Mouse (Mus musculus): ENCODE measurements around the gene Gcc2. TPM values are rescaled to one million over a fixed set of nuclear protein-coding genes. Genes with fewer than 3 reads are reported as not detected.

Gene Gcc2
- total and polyA plus RNA-seq, 3 experiments: 15.4 to 19.6 (median 19.5) TPM

DNA sequence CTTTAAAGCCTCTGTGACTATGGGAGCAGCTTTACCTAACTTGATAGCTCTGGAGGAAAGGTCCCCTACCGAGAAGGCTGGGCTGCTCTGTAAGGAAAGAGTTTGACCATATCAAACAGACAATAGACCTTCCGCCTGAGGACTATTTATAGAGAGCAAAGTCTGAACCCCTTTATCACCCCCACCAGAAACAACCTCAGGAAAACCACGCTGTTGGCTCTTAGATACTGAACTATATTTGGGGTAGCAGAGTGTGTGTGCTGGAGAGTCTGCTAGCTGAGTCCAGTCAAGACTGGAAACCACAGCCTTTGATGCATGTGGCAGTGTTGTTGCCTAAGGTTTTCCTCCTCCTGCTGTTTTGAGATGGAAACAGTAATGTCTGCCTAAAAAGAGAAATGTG, 99.3 kb downstream of the Gcc2 start (continued):
- TF ChIP-seq UBTF (IDR thresholded peaks at IDR 0.05; ENCODE audit: low read depth, low read length) (no peak), MAX (IDR thresholded peaks at IDR 0.05; ENCODE audit: low read length) (peak; percentile 46; the same call in 1 of the 2 replicates), USF2 (conservative IDR thresholded peaks at IDR 0.05; ENCODE audit: low read depth, low read length) (no peak), TCF12 (IDR thresholded peaks at IDR 0.05; ENCODE audit: low read depth, low read length) (peak; percentile 12; the same call in 1 of the 2 replicates), ETS1 (conservative IDR thresholded peaks at IDR 0.05; ENCODE audit: low read depth, low read length) (peak; percentile 57), PAX5 (IDR thresholded peaks at IDR 0.05; ENCODE audit: low read length) (no peak), SIN3A (IDR thresholded peaks at IDR 0.05; ENCODE audit: low read length) (no peak; the same call in 1 of the 2 replicates)

Other genes starting within 250 kb of the Gcc2 start
- not detected in 2 replicates for gene AW822073, start 30.6 kb upstream of the Gcc2 start, total RNA-seq (2012; rRNA removed)
- gene AW822073, start 30.6 kb upstream of the Gcc2 start, total RNA-seq (2014; rRNA removed): not detected in 2 replicates
- gene AW822073, start 30.6 kb upstream of the Gcc2 start, polyA plus RNA-seq (2012; ENCODE audit: insufficient read length, low read depth): not detected in 2 replicates
- 0.17 TPM in 1 of 2 replicates, not detected in the other for gene Duxf3, start 22.8 kb upstream of the Gcc2 start, total RNA-seq (2012; rRNA removed)
- not detected in 2 replicates for gene Duxf3, start 22.8 kb upstream of the Gcc2 start, total RNA-seq (2014; rRNA removed)
- gene Duxf3, start 22.8 kb upstream of the Gcc2 start, polyA plus RNA-seq (2012; ENCODE audit: insufficient read length, low read depth): not detected in 2 replicates
- gene Gm4981, start 18.8 kb upstream of the Gcc2 start, total RNA-seq (2012; rRNA removed): not detected in 2 replicates
- not detected in 2 replicates for gene Gm4981, start 18.8 kb upstream of the Gcc2 start, total RNA-seq (2014; rRNA removed)
- not detected in 2 replicates for gene Gm4981, start 18.8 kb upstream of the Gcc2 start, polyA plus RNA-seq (2012; ENCODE audit: insufficient read length, low read depth)
- gene Lims1, start 68.0 kb downstream of the Gcc2 start, total RNA-seq (2012; rRNA removed): 37.0 and 40.7 TPM in 2 replicates
- gene Lims1, start 68.0 kb downstream of the Gcc2 start, total RNA-seq (2014; rRNA removed): 74.7 and 85.6 TPM in 2 replicates
- 34.7 and 40.4 TPM in 2 replicates for gene Lims1, start 68.0 kb downstream of the Gcc2 start, polyA plus RNA-seq (2012; ENCODE audit: insufficient read length, low read depth)
- gene Ranbp2, start 191.4 kb downstream of the Gcc2 start, total RNA-seq (2012; rRNA removed): 45.0 and 59.3 TPM in 2 replicates
- gene Ranbp2, start 191.4 kb downstream of the Gcc2 start, total RNA-seq (2014; rRNA removed): 53.4 and 64.1 TPM in 2 replicates
- 49.5 and 56.3 TPM in 2 replicates for gene Ranbp2, start 191.4 kb downstream of the Gcc2 start, polyA plus RNA-seq (2012; ENCODE audit: insufficient read length, low read depth)
- gene Ccdc138, start 242.5 kb downstream of the Gcc2 start, total RNA-seq (2012; rRNA removed): 1.7 TPM in 2 replicates
- gene Ccdc138, start 242.5 kb downstream of the Gcc2 start, total RNA-seq (2014; rRNA removed): 3.1 and 3.3 TPM in 2 replicates
- gene Ccdc138, start 242.5 kb downstream of the Gcc2 start, polyA plus RNA-seq (2012; ENCODE audit: insufficient read length, low read depth): 2.2 and 2.4 TPM in 2 replicates